Mouse (Mus musculus) lung, postnatal 0 days (tissue): ENCODE data around the gene Cdx2. TPM values are rescaled to one million over a fixed set of nuclear protein-coding genes. Genes with fewer than 3 reads are reported as not detected.

Experiments
- ATAC-seq: fragments of 200-750 bp; cut with Nextera tagmentation; 2 replicates; pipeline ENCODE4 v1.8.0; 2017; ENCODE audit warnings: moderate library complexity
- DNase-seq: peaks from one replicate; pipeline ENCODE4 v3.0.0-alpha.2; 2016; ENCODE audit warnings: low spot score
- H3K27ac ChIP-seq: fragments of 300-500 bp; sonication (generic); 2 replicates; pipeline ENCODE4 v1.5.1; 2014; ENCODE audit warnings: antibody characterized with exemption, mild to moderate bottlenecking, low read length, mixed read lengths
- H3K27me3 ChIP-seq: fragments of 300-500 bp; sonication (generic); replicated peaks from 2 replicates; pipeline ENCODE4 v1.6.1; 2014; ENCODE audit warnings: low read length, mixed read lengths; ENCODE audit not compliant: insufficient read depth
- H3K36me3 ChIP-seq: fragments of 300-500 bp; sonication (generic); 2 replicates; pipeline ENCODE4 v1.6.1; 2014; ENCODE audit warnings: low read length, mixed read lengths; ENCODE audit not compliant: insufficient read depth
- H3K4me1 ChIP-seq: fragments of 300-500 bp; sonication (generic); 2 replicates; pipeline ENCODE4 v1.6.1; 2014; ENCODE audit warnings: antibody characterized with exemption, low read depth, low read length, mixed read lengths; ENCODE audit not compliant: insufficient read depth
- H3K4me2 ChIP-seq: fragments of 300-500 bp; sonication (generic); replicated peaks from 2 replicates; pipeline ENCODE4 v1.6.1; 2014; ENCODE audit warnings: low read depth, mild to moderate bottlenecking, low read length, moderate library complexity, mixed read lengths
- H3K4me3 ChIP-seq: fragments of 300-500 bp; sonication (generic); 2 replicates; pipeline ENCODE4 v1.5.1; 2014; ENCODE audit warnings: low read depth, low read length
- H3K9ac ChIP-seq: fragments of 300-500 bp; sonication (generic); replicated peaks from 2 replicates; pipeline ENCODE4 v1.6.1; 2014; ENCODE audit warnings: low read depth, mild to moderate bottlenecking
- H3K9me3 ChIP-seq: fragments of 300-500 bp; sonication (generic); 2 replicates; pipeline ENCODE4 v1.6.1; 2016; ENCODE audit warnings: low read length, mixed read lengths
- CTCF ChIP-seq: IDR thresholded peaks from 2 replicates; pipeline ENCODE4 v1.5.1; 2016; ENCODE audit warnings: antibody characterized with exemption, mild to moderate bottlenecking
- EP300 ChIP-seq: IDR thresholded peaks from 2 replicates; pipeline ENCODE4 v1.6.1; 2016; ENCODE audit warnings: antibody characterized with exemption, mild to moderate bottlenecking, control low read depth
- WGBS: fragments of 180-500 bp; shearing (Covaris S2); extraction: QIAGEN DNeasy Blood & Tissue Kit; methylation state at CpG from one replicate; pipeline ENCODE4 v1.1.7; 2014; 5-methylcytosine and 5-hydroxymethylcytosine counted together
- polyA plus RNA-seq: library from polyadenylated mRNA; unstranded; fragments of >200 nt; fragmentation: Nextera tagmentation; extraction: Ambion mirVana; gene quantifications from 2 replicates; pipeline ENCODE4 v1.2.1, GENCODE M21; 2015

The Cdx2 gene
- polyA plus RNA-seq, 1 experiment from 2014 or later: not detected

DNA sequence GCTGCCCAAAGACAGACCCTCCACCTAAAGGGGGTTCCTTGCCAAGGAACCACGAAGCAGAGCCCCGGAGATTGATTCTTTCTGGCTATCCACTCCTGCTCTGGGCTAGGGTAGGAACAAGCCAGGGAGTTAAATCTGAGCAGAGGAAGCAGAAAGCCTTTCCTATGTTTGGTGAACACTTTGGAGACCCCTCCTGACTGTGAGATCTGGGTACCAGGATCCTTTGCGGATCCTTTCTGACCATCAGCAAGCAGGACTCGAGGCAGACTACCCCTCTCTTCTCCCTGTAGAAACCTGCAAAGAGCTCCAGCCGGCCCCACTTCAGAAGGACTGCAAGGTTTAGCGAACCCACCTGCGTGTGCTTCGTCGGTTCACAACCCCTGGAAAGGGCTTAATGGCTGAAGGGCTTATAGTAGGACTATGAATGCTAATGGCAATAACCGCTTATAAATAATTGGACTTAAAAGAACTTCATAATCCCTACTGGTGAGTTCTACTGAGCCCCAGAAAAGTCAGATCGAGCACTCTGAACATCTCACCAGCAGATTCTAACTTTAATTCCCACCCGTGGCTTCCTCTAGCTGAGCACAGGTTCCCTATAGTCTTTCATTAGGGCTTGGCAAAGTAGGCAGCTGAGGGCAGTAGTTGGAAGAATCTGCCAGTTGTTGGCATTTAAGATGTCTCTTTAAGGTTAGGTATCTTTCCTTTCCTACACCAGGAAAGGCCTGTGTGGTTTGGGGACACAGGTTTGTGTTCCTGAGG is 34.8 kb downstream of the Cdx2 start:
- TF ChIP-seq EP300 (no peak), CTCF (no peak)
- Histone ChIP-seq H3K27me3 (peaks cover 75% of the 10 kb centered on the region), H3K4me3 (no peak overlapping the region), H3K9me3 (no peaks in the 10 kb centered on the region), H3K27ac (no peak overlapping the region), H3K4me1 (no peaks in the 10 kb centered on the region), H3K4me2 (no peak overlapping the region), H3K9ac (no peak overlapping the region), H3K36me3 (no peaks in the 10 kb centered on the region)
- no peak for ATAC-seq
- no peak for DNase-seq
- 12% methylated on average over 12 of the region's 12 CpGs for WGBS

DNA sequence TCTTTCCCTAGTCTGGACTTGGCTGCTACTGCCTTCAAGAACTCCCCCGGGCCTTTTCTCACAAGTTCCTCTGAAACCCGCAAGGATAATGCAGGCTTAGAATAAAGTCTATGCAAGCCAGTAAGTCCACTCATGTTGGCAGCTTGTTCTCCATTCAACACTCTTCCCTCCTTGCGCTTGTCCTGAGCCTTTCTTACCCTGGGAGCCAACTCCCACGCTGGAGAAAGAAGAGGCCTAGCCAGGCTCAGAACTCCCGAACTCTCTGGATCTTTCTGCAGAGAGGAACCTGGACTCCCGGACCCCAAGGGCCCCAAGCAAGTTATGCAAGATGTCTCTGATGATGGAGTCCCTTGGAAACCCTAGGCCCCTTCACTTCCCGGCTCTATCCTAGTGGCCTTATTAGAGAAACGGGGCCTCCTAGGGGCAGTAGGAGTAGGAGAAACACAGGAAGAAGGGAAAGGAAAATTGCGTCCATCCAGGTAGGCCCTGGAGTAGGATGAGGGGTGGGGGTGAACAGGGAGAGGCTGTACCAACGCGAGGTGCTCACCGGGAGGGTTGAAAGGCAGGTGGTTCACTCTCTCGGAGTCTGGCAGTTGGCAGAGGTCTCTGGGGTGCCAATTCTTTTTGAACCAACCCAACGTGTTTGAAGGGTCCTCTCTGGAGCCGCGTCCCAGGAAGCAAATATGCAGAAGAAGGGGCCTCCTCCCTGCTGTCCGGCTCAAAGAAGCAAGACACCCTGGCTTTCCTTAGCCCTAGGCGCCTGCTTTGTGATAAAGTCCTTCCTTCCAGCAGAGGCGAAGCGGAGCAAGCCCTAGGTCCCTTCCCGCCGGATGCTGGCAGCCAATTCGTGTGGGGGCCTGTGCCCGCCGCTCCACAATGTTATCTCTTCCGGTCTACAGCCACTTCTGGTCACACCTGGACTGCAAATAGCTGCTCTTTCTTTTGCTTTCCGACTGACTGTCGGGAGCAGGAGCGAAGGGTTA is 36.1 kb downstream of the Cdx2 start:
- no peak for ATAC-seq
- H3K4me2 ChIP-seq: no peak overlapping the region
- no peak overlapping the region for H3K27ac ChIP-seq

DNA sequence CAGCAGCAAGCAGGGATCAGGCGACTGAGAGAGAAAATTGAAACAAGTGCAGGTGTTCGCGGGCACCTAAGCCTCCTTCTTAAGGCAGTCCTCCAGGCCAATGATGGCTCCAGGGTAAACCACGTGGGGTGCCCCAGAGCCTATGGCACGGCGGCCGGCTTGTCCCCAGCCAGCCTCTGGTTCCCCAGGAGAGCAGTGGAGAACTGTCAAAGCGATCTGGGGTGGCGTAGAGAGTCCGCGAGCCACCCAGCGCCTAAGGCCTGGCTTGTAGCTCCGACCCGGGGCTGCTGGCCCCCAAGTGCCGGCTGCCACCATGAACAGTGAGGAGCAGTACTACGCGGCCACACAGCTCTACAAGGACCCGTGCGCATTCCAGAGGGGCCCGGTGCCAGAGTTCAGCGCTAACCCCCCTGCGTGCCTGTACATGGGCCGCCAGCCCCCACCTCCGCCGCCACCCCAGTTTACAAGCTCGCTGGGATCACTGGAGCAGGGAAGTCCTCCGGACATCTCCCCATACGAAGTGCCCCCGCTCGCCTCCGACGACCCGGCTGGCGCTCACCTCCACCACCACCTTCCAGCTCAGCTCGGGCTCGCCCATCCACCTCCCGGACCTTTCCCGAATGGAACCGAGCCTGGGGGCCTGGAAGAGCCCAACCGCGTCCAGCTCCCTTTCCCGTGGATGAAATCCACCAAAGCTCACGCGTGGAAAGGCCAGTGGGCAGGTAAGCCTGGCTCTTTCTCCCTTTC is 37.0 kb downstream of the Cdx2 start, which contains the start of gene Pdx1:
Gene Pdx1 (plus strand): TSS at position 34 of the 747 bp plus-strand sequence.
- no peak within 1 kb of the TSS for H3K9ac ChIP-seq
- no peaks in the 10 kb centered on the region for H3K9me3 ChIP-seq

More for the DNA sequence above, 36.1 kb downstream of the Cdx2 start:
- TF ChIP-seq EP300 (no peak), CTCF (no peak)
- no peak overlapping the region for H3K9ac ChIP-seq
- H3K4me1 ChIP-seq: no peaks in the 10 kb centered on the region
- no peak overlapping the region for H3K4me3 ChIP-seq
- no peaks in the 10 kb centered on the region for H3K9me3 ChIP-seq
- DNase-seq: no peak
- H3K36me3 ChIP-seq: no peaks in the 10 kb centered on the region
- H3K27me3 ChIP-seq: peaks cover 66% of the 10 kb centered on the region
- 3% methylated on average over 29 of the region's 29 CpGs for WGBS

DNA sequence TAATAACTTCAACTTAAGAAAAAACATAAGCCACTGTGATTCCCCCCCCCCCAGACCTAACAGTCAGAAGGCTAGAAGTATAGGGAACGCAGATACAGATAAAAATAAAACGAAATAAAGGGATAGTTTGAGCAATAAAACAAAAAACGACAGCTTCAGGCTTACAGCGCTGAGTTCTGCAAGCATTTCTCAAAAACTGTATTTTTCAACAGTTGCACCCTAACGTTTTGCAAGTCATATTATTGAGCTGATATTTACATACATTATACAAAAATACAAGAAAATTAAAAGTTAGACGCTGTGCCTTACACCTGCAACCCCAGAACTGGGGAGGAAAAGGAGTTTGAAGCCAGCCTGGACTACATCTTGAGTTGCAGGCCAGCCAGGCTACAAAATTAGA is 37.7 kb downstream of the Cdx2 start:
- Histone ChIP-seq H3K9me3 (no peaks in the 10 kb centered on the region), H3K4me2 (no peak overlapping the region), H3K27me3 (peaks cover 54% of the 10 kb centered on the region), H3K36me3 (no peaks in the 10 kb centered on the region), H3K4me3 (no peak overlapping the region), H3K27ac (no peak overlapping the region), H3K4me1 (no peaks in the 10 kb centered on the region), H3K9ac (no peak overlapping the region)
- no peak for TF ChIP-seq EP300
- no peak for TF ChIP-seq CTCF
- WGBS: 8% methylated on average over 6 of the region's 6 CpGs
- DNase-seq: no peak
- no peak for ATAC-seq

More for the DNA sequence above, 37.0 kb downstream of the Cdx2 start, which contains the start of gene Pdx1:
- Histone ChIP-seq H3K4me2 (no peak within 1 kb of the TSS), H3K4me1 (no peaks in the 10 kb centered on the region), H3K36me3 (no peaks in the 10 kb centered on the region), H3K27ac (no peak within 1 kb of the TSS), H3K27me3 (peaks cover 61% of the 10 kb centered on the region), H3K4me3 (no peak within 1 kb of the TSS)
- 2% methylated on average over 44 of the region's 44 CpGs for WGBS
- no peak for DNase-seq
- no peak; the same call in 1 of the 2 replicates for ATAC-seq
- TF ChIP-seq CTCF: no peak
- TF ChIP-seq EP300: no peak

DNA sequence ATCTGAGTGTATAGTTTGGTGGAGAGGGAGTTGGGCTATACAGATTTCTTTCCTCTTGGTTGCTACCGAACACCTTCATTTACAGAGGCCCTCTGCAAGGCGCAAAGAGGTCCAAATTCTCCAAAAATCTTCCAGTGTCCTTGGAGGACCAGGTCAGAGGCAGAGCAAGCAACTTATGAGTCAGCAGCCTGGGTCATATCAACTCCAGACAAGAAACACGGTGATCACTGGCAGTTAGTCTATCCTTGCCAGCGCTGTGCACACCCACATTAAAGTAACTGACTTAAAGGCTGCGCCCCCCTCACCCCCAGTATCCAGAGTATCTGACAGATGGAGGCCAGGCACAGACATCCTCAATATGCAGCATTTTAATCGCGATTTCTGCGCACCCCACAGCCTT is 38.3 kb downstream of the Cdx2 start:
- whole genome bisulfite sequencing: 6% methylated on average over 8 of the region's 8 CpGs
- ATAC-seq (no peak), DNase-seq (no peak)
- H3K9me3 ChIP-seq: no peaks in the 10 kb centered on the region
- no peak overlapping the region for H3K9ac ChIP-seq
- H3K4me1 ChIP-seq: no peaks in the 10 kb centered on the region
- no peaks in the 10 kb centered on the region for H3K36me3 ChIP-seq
- no peak overlapping the region for H3K27ac ChIP-seq
- TF ChIP-seq EP300 (no peak), CTCF (no peak)
- H3K4me3 ChIP-seq: no peak overlapping the region
- peaks cover 53% of the 10 kb centered on the region for H3K27me3 ChIP-seq
- H3K4me2 ChIP-seq: no peak overlapping the region
